Mouse (Mus musculus): ENCODE measurements at regions not wholly inside any gene's neighbourhood (a gene's known extent, or its start where the extent isn't known, plus 50 kb on each side); places are given as distances from the start of the nearest gene placed in this dataset.

GRCm38 (mm10) chr5:91198620-91199019 is 59.2 kb downstream of the Areg start:
- DNase-seq: peak; percentile 30

- DNase-seq: no peak
Observed at GRCm38 (mm10) chr5:91200448-91200847, 61.0 kb downstream of the Areg start.

GRCm38 (mm10) chr5:91204225-91205005 is 65.0 kb downstream of the Areg start:
- peak; percentile 37 for DNase-seq

GRCm38 (mm10) chr5:91205350-91205880 is 66.0 kb downstream of the Areg start:
- DNase-seq: no peak

GRCm38 (mm10) chr5:91206569-91207490 is 67.4 kb downstream of the Areg start:
- no peak for DNase-seq

GRCm38 (mm10) chr5:91220174-91220573 is 80.8 kb downstream of the Areg start:
- no peak for DNase-seq

GRCm38 (mm10) chr5:91241656-91242055 is 102.3 kb downstream of the Areg start:
- no peak for DNase-seq

GRCm38 (mm10) chr5:91247444-91247843 is 108.0 kb downstream of the Areg start:
- DNase-seq: no peak

GRCm38 (mm10) chr5:91261895-91262294 is 122.5 kb downstream of the Areg start:
- DNase-seq: no peak

GRCm38 (mm10) chr5:91262526-91262925 is 123.1 kb downstream of the Areg start:
- peak; percentile 4 for DNase-seq

- DNase-seq: no peak
Observed at GRCm38 (mm10) chr5:91270747-91271146, 131.3 kb downstream of the Areg start.

- DNase-seq: no peak
Observed at GRCm38 (mm10) chr5:91271416-91271815, 131.4 kb downstream of the Btc start.

- no peak for DNase-seq
Observed at GRCm38 (mm10) chr5:91274411-91274810, 128.4 kb downstream of the Btc start.

GRCm38 (mm10) chr5:91278466-91278865 is 124.3 kb downstream of the Btc start:
- DNase-seq: no peak

GRCm38 (mm10) chr5:91279464-91279863 is 123.3 kb downstream of the Btc start:
- DNase-seq: no peak

- peak; percentile 75 for DNase-seq
Observed at GRCm38 (mm10) chr5:91282969-91283368, 119.8 kb downstream of the Btc start.

GRCm38 (mm10) chr5:91293073-91293472 is 109.7 kb downstream of the Btc start:
- no peak for DNase-seq

GRCm38 (mm10) chr5:91294957-91295356 is 107.8 kb downstream of the Btc start:
- no peak for DNase-seq

GRCm38 (mm10) chr5:91297068-91297467 is 105.7 kb downstream of the Btc start:
- no peak for DNase-seq

- no peak for DNase-seq
Observed at GRCm38 (mm10) chr5:91302114-91302513, 100.7 kb downstream of the Btc start.

- DNase-seq: no peak
Observed at GRCm38 (mm10) chr5:91302943-91303342, 99.9 kb downstream of the Btc start.

GRCm38 (mm10) chr5:91303702-91304101 is 99.1 kb downstream of the Btc start:
- DNase-seq: no peak

GRCm38 (mm10) chr5:91307031-91307430 is 95.8 kb downstream of the Btc start:
- peak; percentile 6 for DNase-seq
